Mouse (Mus musculus): ENCODE data around the gene Vcp.

The Vcp gene

GRCm38 (mm10) chr4:42969304-42969703, 31.0 kb downstream of the Vcp start, which contains the start of gene 1700022I11Rik:
Gene 1700022I11Rik, plus strand, starts transcription at chr4:42969604.
- DNase-seq (ENCODE audit: low spot score): no peak

- no peak for DNase-seq (ENCODE audit: low spot score)
These were observed 35.1 kb downstream of the Vcp start for GRCm38 (mm10) chr4:42965039-42965719.

- no peak for DNase-seq (ENCODE audit: low spot score)
These were observed 36.8 kb downstream of the Vcp start for GRCm38 (mm10) chr4:42963480-42963879.

GRCm38 (mm10) chr4:42961592-42961991, 38.7 kb downstream of the Vcp start:
- DNase-seq (ENCODE audit: low spot score): peak; percentile 56

- no peak for DNase-seq (ENCODE audit: low spot score)
These were observed 40.9 kb downstream of the Vcp start for GRCm38 (mm10) chr4:42959382-42959781.

- no peak for DNase-seq (ENCODE audit: low spot score)
These were observed 41.4 kb downstream of the Vcp start for GRCm38 (mm10) chr4:42958942-42959341.

GRCm38 (mm10) chr4:42957979-42958378, 42.3 kb downstream of the Vcp start:
- DNase-seq (ENCODE audit: low spot score): no peak

- DNase-seq (ENCODE audit: low spot score): no peak
These were observed 43.0 kb downstream of the Vcp start for GRCm38 (mm10) chr4:42957306-42957705.

- no peak for DNase-seq (ENCODE audit: low spot score)
These were observed 43.7 kb downstream of the Vcp start for GRCm38 (mm10) chr4:42956581-42956980.

- DNase-seq (ENCODE audit: low spot score): no peak
These were observed 45.1 kb downstream of the Vcp start for GRCm38 (mm10) chr4:42955200-42955599.

- peak; percentile 75 for DNase-seq (ENCODE audit: low spot score)
These were observed 46.0 kb downstream of the Vcp start for GRCm38 (mm10) chr4:42954297-42954696.

- peak; percentile 26 for DNase-seq (ENCODE audit: low spot score)
These were observed 46.7 kb downstream of the Vcp start for GRCm38 (mm10) chr4:42953435-42954094.

GRCm38 (mm10) chr4:42952563-42952962, 47.7 kb downstream of the Vcp start:
- DNase-seq (ENCODE audit: low spot score): no peak

GRCm38 (mm10) chr4:42951206-42952195, 48.8 kb downstream of the Vcp start:
- no peak for DNase-seq (ENCODE audit: low spot score)

GRCm38 (mm10) chr4:42950065-42950558, 50.2 kb downstream of the Vcp start:
- peak; percentile 87 for DNase-seq (ENCODE audit: low spot score)

GRCm38 (mm10) chr4:42949676-42950051, 50.6 kb downstream of the Vcp start, which contains the start of gene Dnajb5:
Gene Dnajb5, plus strand, starts transcription at chr4:42949814.
- peak; percentile 96 for DNase-seq (ENCODE audit: low spot score)

GRCm38 (mm10) chr4:42949051-42949675, 51.1 kb downstream of the Vcp start:
- no peak for DNase-seq (ENCODE audit: low spot score)

- DNase-seq (ENCODE audit: low spot score): no peak
These were observed 51.8 kb downstream of the Vcp start for GRCm38 (mm10) chr4:42948527-42948926.

- no peak for DNase-seq (ENCODE audit: low spot score)
These were observed 53.5 kb downstream of the Vcp start for GRCm38 (mm10) chr4:42946733-42947290.

GRCm38 (mm10) chr4:42945952-42946351, 54.4 kb downstream of the Vcp start:
- DNase-seq (ENCODE audit: low spot score): peak; percentile 47

- DNase-seq (ENCODE audit: low spot score): no peak
These were observed 54.9 kb downstream of the Vcp start for GRCm38 (mm10) chr4:42945445-42945844.

Measured in urinary bladder, postnatal 14 days (tissue).